Mouse (Mus musculus): ENCODE results near the gene Adamts8. TPM values are rescaled to one million over a fixed set of nuclear protein-coding genes. Genes with fewer than 3 reads are reported as not detected.
A peak's percentile ranks its signal among the peaks of the same experiment; 100 is the strongest.

Adamts8 gene
- polyA plus RNA-seq (2012; rRNA removed), result 2.4 and 3.3 TPM in 2 replicates

GRCm38 (mm10) chr9:30942512-30943313 lies at the start of gene Adamts8:
Gene Adamts8, plus strand, starts transcription at chr9:30942562.
- peak; percentile 49 for DNase-seq (ENCODE audit: low spot score)

DNA sequence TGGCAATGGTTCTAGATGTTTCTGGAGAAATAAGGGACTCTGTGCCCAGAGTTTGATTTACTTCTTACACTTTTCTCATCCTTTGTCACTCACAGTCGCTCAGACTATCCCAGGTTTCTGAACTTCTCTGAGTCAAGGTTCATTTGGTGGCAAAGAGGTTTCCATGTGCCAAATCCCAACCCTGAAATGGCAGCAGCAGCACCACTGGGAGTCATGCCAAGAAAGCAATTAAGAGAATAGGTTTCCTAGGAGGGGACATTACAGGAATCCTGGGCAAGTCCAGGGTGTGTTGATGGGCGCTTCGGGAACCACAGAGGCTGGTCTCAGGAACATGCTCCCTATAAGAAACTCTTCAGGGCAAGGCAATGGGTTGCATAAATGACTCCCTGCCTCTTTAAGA lies 46.7 kb upstream of the Adamts8 start:
- DNase-seq (ENCODE audit: low spot score), result no peak

DNA sequence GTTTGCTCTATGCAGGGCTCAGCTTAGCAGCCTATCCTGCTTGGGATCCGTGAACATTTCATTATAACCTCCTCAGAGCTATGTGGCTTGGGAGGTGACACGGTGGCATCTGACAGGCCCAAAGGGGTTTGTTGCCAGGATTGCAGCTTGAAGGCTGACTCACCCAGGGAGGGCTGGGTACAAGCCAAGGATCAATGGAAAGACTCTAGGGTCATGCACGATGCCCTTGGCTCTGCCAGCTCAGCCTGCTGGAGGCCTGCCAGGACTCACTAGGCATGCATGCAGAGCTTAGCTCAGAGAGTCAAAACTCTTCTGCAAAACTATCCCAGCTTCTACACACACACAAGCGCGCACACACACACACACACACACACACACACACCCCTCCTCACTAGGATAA lies 45.6 kb upstream of the Adamts8 start:
- peak; percentile 70 for DNase-seq (ENCODE audit: low spot score)

GRCm38 (mm10) chr9:30897169-30897568 lies 45.2 kb upstream of the Adamts8 start:
- DNase-seq (ENCODE audit: low spot score), result no peak

- DNase-seq (ENCODE audit: low spot score), result no peak
These were observed 40.2 kb upstream of the Adamts8 start for GRCm38 (mm10) chr9:30902152-30902551.

DNA sequence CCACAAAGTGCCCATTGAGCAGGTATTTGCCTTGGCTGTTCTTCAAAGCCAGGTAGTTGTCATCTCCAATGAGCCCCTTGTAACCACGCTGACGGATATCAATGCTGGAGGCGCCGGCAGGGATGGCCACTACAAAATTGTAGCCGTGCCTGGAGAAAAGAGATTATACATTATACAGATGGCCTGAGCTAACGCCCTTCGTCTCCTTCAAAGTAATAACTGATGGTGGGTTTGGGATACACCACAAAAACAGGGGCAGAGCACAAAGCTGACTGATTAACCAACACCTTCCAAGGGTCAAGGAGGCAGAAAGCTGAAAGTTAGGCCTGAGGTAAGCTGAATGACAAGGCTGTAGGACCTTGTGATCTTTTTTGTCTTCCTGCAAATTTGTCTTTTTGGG lies 39.7 kb upstream of the Adamts8 start:
- no peak for DNase-seq (ENCODE audit: low spot score)

DNA sequence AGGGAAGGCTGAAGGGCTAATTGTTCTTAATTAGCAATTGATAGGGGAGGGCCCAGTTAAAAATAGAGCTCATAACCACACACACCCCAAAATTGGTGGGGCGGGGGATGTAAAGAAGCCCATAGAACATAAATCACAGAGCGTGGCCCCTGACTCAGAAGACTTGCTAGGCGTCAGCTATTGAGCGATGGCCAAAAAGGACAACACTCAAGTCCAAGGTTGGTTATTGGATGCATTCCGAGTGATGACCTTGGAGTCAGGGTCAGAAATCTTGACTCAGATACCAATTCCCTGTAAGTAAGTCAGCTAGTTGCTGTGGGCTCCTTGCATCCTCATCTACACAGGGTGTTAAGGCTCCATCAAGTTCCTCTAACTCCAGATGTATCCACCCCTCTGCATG lies 39.1 kb upstream of the Adamts8 start:
- no peak for DNase-seq (ENCODE audit: low spot score)

- DNase-seq (ENCODE audit: low spot score), result no peak
These were observed 36.5 kb upstream of the Adamts8 start for GRCm38 (mm10) chr9:30905861-30906260.

- no peak for DNase-seq (ENCODE audit: low spot score)
These were observed 35.9 kb upstream of the Adamts8 start for GRCm38 (mm10) chr9:30906426-30906825.

DNA sequence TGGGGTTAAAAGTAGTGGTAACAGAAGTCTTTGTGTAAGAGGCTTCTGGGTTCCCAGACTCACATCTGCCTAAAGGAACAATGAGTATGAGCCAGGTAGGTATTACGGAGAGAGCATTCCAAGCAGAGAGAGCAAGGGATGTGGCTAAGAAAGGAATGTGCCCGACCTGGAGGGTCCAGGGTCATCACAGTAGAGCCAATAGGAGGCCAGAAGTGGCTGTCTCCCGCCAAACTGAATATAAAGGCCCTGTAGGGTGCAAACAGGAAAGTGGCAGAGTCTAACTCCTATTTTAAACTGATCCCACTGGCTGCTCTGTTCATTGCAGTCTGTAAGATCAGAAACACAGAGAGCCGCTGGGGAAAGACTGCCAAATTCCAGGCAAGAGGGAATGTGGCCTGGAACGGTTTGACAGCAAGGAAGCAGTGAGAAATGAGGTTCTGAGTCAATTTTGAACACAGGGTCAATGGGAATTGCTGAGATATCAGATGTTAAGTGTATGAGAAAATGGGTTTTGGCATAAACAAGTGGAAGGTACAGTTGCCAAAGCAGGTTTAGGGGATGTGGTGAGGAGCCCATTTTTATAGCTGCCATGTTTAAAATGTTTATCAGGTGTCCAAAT lies 34.6 kb upstream of the Adamts8 start:
- no peak for DNase-seq (ENCODE audit: low spot score)

GRCm38 (mm10) chr9:30908296-30908690 lies 34.1 kb upstream of the Adamts8 start:
- DNase-seq (ENCODE audit: low spot score), result no peak

DNA sequence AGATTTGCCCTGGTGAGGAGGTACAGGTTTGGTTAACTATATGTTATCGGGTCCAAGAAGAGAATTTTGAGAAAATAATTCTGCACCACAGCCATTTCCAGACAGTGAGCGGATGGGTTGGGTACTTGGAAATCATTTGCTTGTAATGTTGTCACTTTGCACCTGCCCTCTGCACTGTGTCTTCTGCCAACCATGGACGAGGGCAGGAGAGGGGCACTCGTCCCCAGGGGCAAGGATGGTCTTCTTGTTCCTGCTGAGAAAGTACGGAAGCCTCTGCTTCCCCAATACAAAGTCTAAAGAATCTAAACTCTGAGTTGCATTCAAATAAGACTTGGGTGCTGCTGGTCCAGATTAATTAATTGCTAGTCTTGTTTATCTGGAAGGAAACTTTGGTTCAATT lies 33.4 kb upstream of the Adamts8 start:
- DNase-seq (ENCODE audit: low spot score), result no peak

GRCm38 (mm10) chr9:30910491-30910890 lies 31.9 kb upstream of the Adamts8 start:
- no peak for DNase-seq (ENCODE audit: low spot score)

DNA sequence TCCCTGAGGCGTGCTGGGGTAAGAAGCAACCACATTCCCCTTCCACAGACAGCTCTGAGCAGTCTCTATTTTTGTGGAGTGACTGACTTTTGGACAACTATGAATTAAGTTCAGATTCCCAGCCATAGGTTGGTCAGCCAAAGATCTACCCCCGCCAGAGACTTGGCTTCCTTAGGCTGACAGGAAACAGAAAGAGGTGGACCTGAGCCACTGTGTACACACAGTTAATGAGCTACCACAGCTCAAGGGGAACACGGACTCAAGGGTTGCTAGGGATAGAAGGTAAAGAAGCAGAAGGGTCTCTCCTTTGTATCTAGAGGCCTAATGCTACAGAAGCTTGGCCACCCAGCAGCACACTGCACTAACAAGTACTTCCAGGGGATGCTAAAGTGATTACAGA lies 30.2 kb upstream of the Adamts8 start:
- no peak for DNase-seq (ENCODE audit: low spot score)

DNA sequence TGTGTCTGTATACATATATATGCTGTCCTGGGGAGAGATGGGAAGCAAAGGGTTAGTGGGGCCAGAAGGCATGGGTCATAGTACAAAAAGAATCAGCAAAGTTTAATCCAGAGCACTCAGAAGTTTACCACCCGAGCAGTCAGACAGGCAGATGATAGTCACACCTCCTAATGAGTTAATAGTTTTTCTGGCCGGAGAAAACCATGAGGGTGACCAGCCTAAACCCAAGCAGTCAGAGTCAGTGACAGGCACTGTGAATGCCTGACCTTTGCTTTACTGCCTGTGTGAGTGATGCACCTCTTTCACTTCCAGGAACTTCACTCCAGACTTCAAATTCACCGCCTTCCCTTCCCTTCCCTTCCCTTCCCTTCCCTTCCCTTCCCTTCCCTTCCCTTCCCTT lies 28.9 kb upstream of the Adamts8 start:
- DNase-seq (ENCODE audit: low spot score), result no peak

- DNase-seq (ENCODE audit: low spot score), result no peak
These were observed 28.1 kb upstream of the Adamts8 start for GRCm38 (mm10) chr9:30914241-30914640.

DNA sequence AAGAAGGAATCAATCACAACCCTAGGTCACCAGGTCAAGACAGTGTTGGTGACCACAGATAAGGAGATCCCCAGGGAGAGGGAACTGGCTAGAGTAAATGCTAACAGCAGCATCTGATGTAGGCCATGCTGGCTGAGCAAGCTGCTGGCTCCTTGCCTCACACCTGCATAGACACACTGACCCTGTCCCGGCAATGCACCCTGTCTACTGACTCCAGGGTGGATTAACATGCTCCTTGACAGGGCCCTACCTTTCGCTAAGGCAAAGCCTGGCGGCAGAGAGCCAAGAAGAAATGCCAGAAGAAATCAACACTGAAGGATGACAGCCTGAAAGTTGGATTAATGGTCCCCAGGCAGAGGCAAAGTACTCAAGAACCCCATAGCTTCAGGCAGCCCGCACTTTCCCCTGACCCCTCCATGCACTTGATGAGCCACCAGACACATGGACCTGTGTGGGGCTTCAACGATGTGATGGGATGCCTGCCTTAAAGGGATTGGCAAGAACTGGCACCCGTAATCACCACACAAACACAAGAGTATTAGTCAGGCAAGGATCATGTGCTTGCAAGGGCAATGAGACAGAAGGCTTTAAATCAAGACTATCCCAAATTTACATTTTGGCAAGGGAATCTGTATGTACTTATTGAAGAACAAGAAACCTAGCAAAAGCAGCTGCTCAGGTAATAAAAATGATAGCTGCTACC lies 25.9 kb upstream of the Adamts8 start:
- no peak for DNase-seq (ENCODE audit: low spot score)

DNA sequence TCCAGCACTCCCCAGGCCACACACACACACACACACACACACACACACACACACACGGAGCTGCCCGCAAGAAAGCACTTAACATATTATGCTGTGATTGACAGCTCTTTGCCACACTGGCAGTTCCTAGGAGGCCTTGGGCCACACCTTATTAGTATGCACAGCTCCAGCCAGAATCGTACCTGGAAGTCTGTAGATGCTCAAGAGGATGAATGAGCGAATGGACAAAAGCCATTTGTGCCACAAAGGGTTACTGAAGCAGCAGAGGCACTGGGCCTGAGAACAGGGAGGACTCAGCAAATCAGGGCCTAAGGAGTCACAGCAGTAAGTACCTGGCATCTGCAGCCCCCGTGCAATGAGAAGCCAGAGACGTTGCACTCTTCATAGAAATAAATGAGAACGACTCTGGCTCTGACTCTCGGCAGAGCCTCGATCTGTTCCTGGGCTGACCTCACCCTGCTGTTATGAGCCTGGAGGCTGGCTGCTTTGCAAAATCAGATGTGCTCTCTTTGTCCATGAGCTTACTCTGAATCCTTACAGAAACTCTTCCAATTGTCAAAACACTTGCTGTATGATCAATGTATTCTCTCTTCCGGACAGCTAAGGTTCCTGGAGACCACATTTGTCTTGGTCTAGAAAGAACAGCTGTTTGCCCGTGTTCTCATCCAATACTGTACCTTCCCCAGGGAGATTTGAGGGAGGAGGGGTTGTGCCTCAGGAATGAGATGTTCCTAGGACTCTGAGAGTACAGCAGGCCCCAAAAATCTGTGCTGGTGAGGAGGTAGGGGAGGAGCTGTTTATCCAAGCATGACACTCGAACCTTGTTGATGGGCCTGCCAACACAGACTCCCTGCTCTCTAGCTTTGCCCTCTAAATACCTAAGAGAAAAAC lies 23.7 kb upstream of the Adamts8 start:
- no peak for DNase-seq (ENCODE audit: low spot score)

GRCm38 (mm10) chr9:30919686-30920085 lies 22.7 kb upstream of the Adamts8 start:
- no peak for DNase-seq (ENCODE audit: low spot score)

GRCm38 (mm10) chr9:30920736-30921135 lies 21.6 kb upstream of the Adamts8 start:
- DNase-seq (ENCODE audit: low spot score), result no peak

- no peak for DNase-seq (ENCODE audit: low spot score)
These were observed 20.9 kb upstream of the Adamts8 start for GRCm38 (mm10) chr9:30921261-30922103.

Data from urinary bladder, adult 2 months (tissue).